Mouse (Mus musculus) liver, embryonic 14.5 days (tissue): Measurements from ENCODE around the gene Ccna1.

Experiments used
- CTCF ChIP-seq: IDR thresholded peaks from 2 replicates; pipeline ENCODE4 v1.5.1; 2016; ENCODE audit warnings: antibody characterized with exemption, low read depth, control low read depth
- EP300 ChIP-seq: IDR thresholded peaks from 2 replicates; pipeline ENCODE4 v1.6.1; 2016; ENCODE audit warnings: antibody characterized with exemption, low read depth

- TF ChIP-seq CTCF (no peak), EP300 (no peak)
Observed at GRCm38 (mm10) chr3:55037608-55038007, 17.7 kb downstream of the Ccna1 start.
